23 mouse cellular contexts compared by ENCODE assay signal in genomic region chr11:96200183-96200655, GRCm38 (mm10). TPM values are rescaled to one million over a fixed set of nuclear protein-coding genes. Genes with fewer than 3 reads are reported as not detected.
DNase-seq lines count a peak whose midpoint lies in the region; ATAC-seq and TF ChIP-seq lines count a peak whose summit lies in the region.
"Had no signal": no experiment of that assay in that cellular context is flagged by ENCODE, and none has a peak within 500 bp of the region (broad histone marks: within the 10 kb centered on the region; RNA-seq: fewer than 3 reads in every experiment).

No protein-coding gene starts in this region.

- no peak overlapping the region for H3K4me2 ChIP-seq in kidney, embryonic 16.5 days (replicated peaks; ENCODE audit: low read depth, low read length)
- no peak overlapping the region for H3K4me2 ChIP-seq in forebrain, embryonic 15.5 days (replicated peaks)
- H3K4me2 ChIP-seq: hindbrain, embryonic 15.5 days; lung, embryonic 14.5 days; midbrain, embryonic 15.5 days had no signal

- peaks cover 98% of the 10 kb centered on the region for H3K27me3 ChIP-seq in kidney, embryonic 16.5 days (ENCODE audit: insufficient read depth, low read length)
- H3K27me3 ChIP-seq in MEL (ENCODE audit: control insufficient read depth in 1 of 2, insufficient read depth in 2 of 2, low read length in 2 of 2): no peaks in the 10 kb centered on the region
- peaks cover 99% of the 10 kb centered on the region for H3K27me3 ChIP-seq in forebrain, embryonic 15.5 days

- DNase-seq in kidney, postnatal 25 days: no peak
- DNase-seq in urinary bladder, postnatal 14 days (ENCODE audit: low spot score): peak; percentile 45
- DNase-seq in urinary bladder, postnatal 36 days (ENCODE audit: low spot score in 2 of 2): no peak
- DNase-seq in MEL (ENCODE audit: low read depth, low spot score): peak; percentile 81
- DNase-seq in adrenal gland, adult 2 months: no peak
- DNase-seq: adrenal gland, postnatal 25 days; cerebellum, postnatal 10 days; gastrocnemius, adult 2 months; heart, adult 18-20 months; lung, embryonic 14.5 days had no signal

- H3K36me3 ChIP-seq in kidney, embryonic 16.5 days (ENCODE audit: insufficient read depth, low read length): no peaks in the 10 kb centered on the region
- H3K36me3 ChIP-seq in MEL (ENCODE audit: control insufficient read depth in 1 of 2, insufficient read depth in 2 of 2, low read length in 2 of 2): peaks cover 0 to 14% of the 10 kb centered on the region in 2 experiments; a peak in 2 of 4 replicates
- no peaks in the 10 kb centered on the region for H3K36me3 ChIP-seq in forebrain, embryonic 15.5 days
- H3K36me3 ChIP-seq: hindbrain, embryonic 15.5 days; midbrain, embryonic 15.5 days had no signal

- 0 out of 2 replicates have a peak overlapping the region, but pooled peaks have one; percentile 0 for H3K4me3 ChIP-seq in kidney, embryonic 16.5 days (ENCODE audit: low read length)
- H3K4me3 ChIP-seq in MEL (ENCODE audit: control insufficient read depth in 1 of 2, insufficient read depth in 1 of 2, low read depth in 2 of 2, low read length in 2 of 2): peak overlapping the region; percentile 74 to 94
- no peak overlapping the region for H3K4me3 ChIP-seq in forebrain, embryonic 15.5 days
- H3K4me3 ChIP-seq: erythroblast, embryonic 14.5 days; gastrocnemius, adult 2 months; hindbrain, embryonic 15.5 days; midbrain, embryonic 15.5 days had no signal

- no peaks in the 10 kb centered on the region for H3K9me3 ChIP-seq in kidney, embryonic 16.5 days (ENCODE audit: low read length)
- H3K9me3 ChIP-seq in MEL (replicated peaks; ENCODE audit: insufficient read depth, low read length): no peaks in the 10 kb centered on the region
- H3K9me3 ChIP-seq in forebrain, embryonic 15.5 days: no peaks in the 10 kb centered on the region
- H3K9me3 ChIP-seq: hindbrain, embryonic 15.5 days; midbrain, embryonic 15.5 days had no signal

- no peak overlapping the region for H3K27ac ChIP-seq in kidney, embryonic 16.5 days (ENCODE audit: low read length)
- H3K27ac ChIP-seq in MEL (ENCODE audit: control insufficient read depth, low read depth, low read length): peak overlapping the region; percentile 95
- H3K27ac ChIP-seq in forebrain, embryonic 15.5 days (replicated peaks): no peak overlapping the region
- H3K27ac ChIP-seq: gastrocnemius, adult 2 months; hindbrain, embryonic 15.5 days; kidney, postnatal 0 days; midbrain, embryonic 15.5 days had no signal

- H3K4me1 ChIP-seq in kidney, embryonic 16.5 days (ENCODE audit: insufficient read depth, low read length): no peaks in the 10 kb centered on the region; the same call in 1 of the 2 replicates
- H3K4me1 ChIP-seq in MEL (ENCODE audit: control insufficient read depth in 1 of 2, insufficient read depth in 2 of 2, low read length in 2 of 2): peaks cover 4 to 17% of the 10 kb centered on the region in 2 experiments; a peak in 3 of 4 replicates
- H3K4me1 ChIP-seq in forebrain, embryonic 15.5 days: no peaks in the 10 kb centered on the region
- H3K4me1 ChIP-seq: hindbrain, embryonic 15.5 days; midbrain, embryonic 15.5 days had no signal

- WGBS in kidney, embryonic 16.5 days: under 1% methylated on average over 14 of the region's 14 CpGs
- under 1% methylated on average over 14 of the region's 14 CpGs for WGBS in forebrain, embryonic 15.5 days

- TF ChIP-seq CTCF in MEL (IDR thresholded peaks at IDR 0.05 in 2 of 3, conservative IDR thresholded peaks at IDR 0.05 in 1 of 3; ENCODE audit: control insufficient read depth in 1 of 3, insufficient read depth in 1 of 3, low read depth in 2 of 3, low read length in 3 of 3, poor library complexity in 1 of 3, severe bottlenecking in 1 of 3): no peak

- no peak for TF ChIP-seq RAD21 in MEL (IDR thresholded peaks at IDR 0.05; ENCODE audit: low read depth, low read length)

- TF ChIP-seq EP300 in MEL (IDR thresholded peaks at IDR 0.05; ENCODE audit: low read depth in 1 of 2, low read length in 2 of 2): no peak

- ATAC-seq in kidney, embryonic 16.5 days (ENCODE audit: low FRiP score, low TSS enrichment): no peak
- ATAC-seq in forebrain, embryonic 15.5 days (replicated peaks): no peak
- ATAC-seq: forebrain, embryonic 16.5 days; midbrain, embryonic 15.5 days had no signal

- H3K79me2 ChIP-seq in MEL (ENCODE audit: control insufficient read depth, insufficient read depth, low read length, poor library complexity): peaks cover 14% of the 10 kb centered on the region

- TF ChIP-seq POLR2A in MEL (IDR thresholded peaks at IDR 0.05; ENCODE audit: control insufficient read depth in 1 of 2, insufficient read depth in 1 of 2, low read depth in 1 of 2, low read length in 2 of 2, poor library complexity in 1 of 2): peak in 1 of 2 experiments; percentile 64; a peak in 1 of 4 replicates

- no peak overlapping the region for H3K9ac ChIP-seq in kidney, embryonic 16.5 days (replicated peaks; ENCODE audit: low read length)
- H3K9ac ChIP-seq in MEL (ENCODE audit: control insufficient read depth, low read depth, low read length, poor library complexity, severe bottlenecking): peak overlapping the region; percentile 87
- no peak overlapping the region for H3K9ac ChIP-seq in forebrain, embryonic 15.5 days (replicated peaks)
- H3K9ac ChIP-seq: hindbrain, embryonic 15.5 days; lung, embryonic 14.5 days; midbrain, embryonic 15.5 days had no signal

TF ChIP-seq in MEL, 35 proteins besides CTCF, POLR2A, EP300 and RAD21:
- TF ChIP-seq ZMIZ1 (IDR thresholded peaks at IDR 0.05; ENCODE audit: low read depth, low read length): 0 out of 2 replicates have a peak, but pooled peaks have one; percentile 47
- peak; percentile 34; the same call in 1 of the 2 replicates for TF ChIP-seq NRF1 (IDR thresholded peaks at IDR 0.05; ENCODE audit: insufficient read depth, low read depth, low read length, poor library complexity, severe bottlenecking)
- no peak; the same call in 1 of the 2 replicates for TF ChIP-seq CHD2 (IDR thresholded peaks at IDR 0.05; ENCODE audit: low read length)
- TF ChIP-seq POLR2AphosphoS5 (IDR thresholded peaks at IDR 0.05; ENCODE audit: borderline replicate concordance, low read depth, low read length): no peak
- peak; percentile 59; the same call in 1 of the 2 replicates for TF ChIP-seq TBP (IDR thresholded peaks at IDR 0.05; ENCODE audit: low read depth, low read length)
- peak; percentile 48; the same call in 1 of the 2 replicates for TF ChIP-seq MAZ (IDR thresholded peaks at IDR 0.05; ENCODE audit: low read depth, low read length)
- peak; percentile 57 for TF ChIP-seq TCF12 (IDR thresholded peaks at IDR 0.05; ENCODE audit: low read depth, low read length)
- no peak for TF ChIP-seq ZKSCAN1 (IDR thresholded peaks at IDR 0.05; ENCODE audit: low read depth, low read length)
- 0 out of 2 replicates have a peak, but pooled peaks have one; percentile 15 for TF ChIP-seq HCFC1 (IDR thresholded peaks at IDR 0.05; ENCODE audit: low read depth, low read length)
- TF ChIP-seq RCOR1 (IDR thresholded peaks at IDR 0.05; ENCODE audit: low read depth, low read length): 0 out of 2 replicates have a peak, but pooled peaks have one; percentile 16
- peak; percentile 25; the same call in 1 of the 2 replicates for TF ChIP-seq KAT2A (conservative IDR thresholded peaks at IDR 0.05; ENCODE audit: low read depth, low read length)
- TF ChIP-seq MYC (IDR thresholded peaks at IDR 0.05; ENCODE audit: low read depth, low read length): no peak
- peak; percentile 33 for TF ChIP-seq MXI1 (IDR thresholded peaks at IDR 0.05; ENCODE audit: low read depth, low read length)
- peak; percentile 60; the same call in 1 of the 2 replicates for TF ChIP-seq NELFE (IDR thresholded peaks at IDR 0.05; ENCODE audit: low read depth, low read length)
- TF ChIP-seq BHLHE40 (IDR thresholded peaks at IDR 0.05; ENCODE audit: borderline replicate concordance, low read depth, low read length): peak; percentile 33; the same call in 1 of the 2 replicates
- 0 out of 2 replicates have a peak, but pooled peaks have one; percentile 28 for TF ChIP-seq ELF1 (IDR thresholded peaks at IDR 0.05; ENCODE audit: low read depth, low read length)
- TF ChIP-seq MAX (IDR thresholded peaks at IDR 0.05; ENCODE audit: low read length): peak; percentile 31; the same call in 1 of the 2 replicates
- TF ChIP-seq POLR2AphosphoS2 (IDR thresholded peaks at IDR 0.05; ENCODE audit: low read length): peak; percentile 32; the same call in 1 of the 2 replicates

RNA-seq across cellular contexts. Expression of gene Hoxb13, which starts 6.1 kb away (rescaled TPM):
- not detected in 2 replicates for polyA plus RNA-seq in kidney, embryonic 16.5 days (2015; fragmentation: Nextera tagmentation; extraction: Ambion mirVana)
- 12.1 and 13.8 TPM in 2 replicates for total RNA-seq in MEL (2012; rRNA removed)
- polyA plus RNA-seq in MEL (2012; ENCODE audit: insufficient read depth in 1 of 2, insufficient read length in 2 of 2, low read depth in 1 of 2, low replicate concordance in 2 of 2, missing spikeins in 1 of 2): 10 to 100 TPM in 1 of 2 experiments, not detected in 1; 16.7 TPM
- not detected for total RNA-seq in adrenal gland, adult 2 months (2021)
- polyA plus RNA-seq in adrenal gland, adult 2 months (2012; rRNA removed): not detected in 2 replicates
- polyA plus RNA-seq in forebrain, embryonic 15.5 days (2015; fragmentation: Nextera tagmentation; extraction: Ambion mirVana): not detected in 2 replicates
- total RNA-seq: adrenal gland, postnatal 25 days; gastrocnemius, adult 2 months; heart, adult 18-20 months; layer of hippocampus, postnatal 10 days; left cerebral cortex, postnatal 10 days; liver, adult 2 months had no signal
- polyA plus RNA-seq: heart, postnatal 0 days; hindbrain, embryonic 15.5 days; kidney, postnatal 0 days; lung, embryonic 14.5 days; midbrain, embryonic 15.5 days; neural tube, embryonic 14.5 days; stomach, embryonic 14.5 days had no signal

Comparison
In these comparisons a context has a peak if more than half of its experiments do, and no peak if none do; other contexts are left out.
1. DNase-seq: peak in urinary bladder, postnatal 14 days (single experiment) and MEL (single experiment); none in kidney, postnatal 25 days (0 of 2), urinary bladder, postnatal 36 days (0 of 2) and adrenal gland, adult 2 months (single experiment).